Mouse (Mus musculus) spleen, adult 2 months (tissue): ENCODE data around the gene Cirbp. TPM values are rescaled to one million over a fixed set of nuclear protein-coding genes. Genes with fewer than 3 reads are reported as not detected.
A peak's percentile ranks its signal among the peaks of the same experiment; 100 is the strongest.

Experiments used
- DNase-seq, 2 experiments: peaks; one replicate each; pipeline versions ENCODE4 v3.0.0 to v3.0.0-alpha.2; 2012 to 2021; ENCODE audit warnings: low spot score in 2 of 2, low read depth in 1 of 2
- H3K27ac ChIP-seq: fragments of 200-500 bp; 2 replicates; pipeline ENCODE4 v1.5.1; 2012; ENCODE audit warnings: low read length, inconsistent platforms; ENCODE audit not compliant: insufficient read depth
- H3K27me3 ChIP-seq: fragments of 200-500 bp; 2 replicates; pipeline ENCODE4 v1.6.1; 2012; ENCODE audit warnings: mild to moderate bottlenecking, moderate library complexity, low read length, inconsistent platforms; ENCODE audit not compliant: control insufficient read depth, insufficient read depth
- H3K36me3 ChIP-seq: fragments of 200-500 bp; 2 replicates; pipeline ENCODE4 v1.6.1; 2012; ENCODE audit warnings: mild to moderate bottlenecking, low read length, inconsistent platforms; ENCODE audit not compliant: control insufficient read depth, insufficient read depth
- H3K4me1 ChIP-seq: fragments of 200-500 bp; 2 replicates; pipeline ENCODE4 v1.6.1; 2011; ENCODE audit warnings: inconsistent platforms; ENCODE audit not compliant: control insufficient read depth, insufficient read depth, insufficient read length
- H3K4me3 ChIP-seq: fragments of 200-500 bp; 2 replicates; pipeline ENCODE4 v1.5.1; 2011; ENCODE audit warnings: mild to moderate bottlenecking, inconsistent platforms; ENCODE audit not compliant: insufficient read depth, insufficient read length; ENCODE audit errors: extremely low read depth
- CTCF ChIP-seq: fragments of 200-500 bp; IDR thresholded peaks from 2 replicates; pipeline ENCODE4 v1.5.1; 2011; ENCODE audit warnings: mild to moderate bottlenecking, inconsistent platforms; ENCODE audit not compliant: insufficient read depth, insufficient read length, insufficient replicate concordance; ENCODE audit errors: extremely low read depth
- POLR2A ChIP-seq: fragments of 200-500 bp; IDR thresholded peaks from 2 replicates; pipeline ENCODE4 v1.6.1; 2011; ENCODE audit warnings: low read depth, low read length, inconsistent platforms
- WGBS: fragments of 180-500 bp; shearing (Covaris S2); methylation state at CpG from one replicate; pipeline ENCODE4 v1.1.7; 2018; 5-methylcytosine and 5-hydroxymethylcytosine counted together
- polyA plus RNA-seq: library from polyadenylated mRNA; depleted of rRNA; stranded (reverse); fragments of >200 nt; gene quantifications from 2 replicates; pipeline ENCODE4 v1.2.3, GENCODE M21; 2012

Cirbp gene
- polyA plus RNA-seq, 1 experiment: 144 TPM

GRCm38 (mm10) chr10:80146568-80147011 is 19.2 kb upstream of the Cirbp start:
- Histone ChIP-seq H3K27ac (peak overlapping the region; percentile 0; the same call in 1 of the 2 replicates), H3K27me3 (no peaks in the 10 kb centered on the region), H3K4me3 (no peak overlapping the region), H3K36me3 (peaks cover 19% of the 10 kb centered on the region), H3K4me1 (peaks cover 12% of the 10 kb centered on the region)
- no peak for TF ChIP-seq CTCF
- TF ChIP-seq POLR2A: no peak
- DNase-seq: no peak
- 95% methylated on average over 4 of the region's 4 CpGs for WGBS

GRCm38 (mm10) chr10:80147146-80147718 is 18.6 kb upstream of the Cirbp start:
- no peak overlapping the region for H3K4me3 ChIP-seq
- TF ChIP-seq CTCF (no peak), POLR2A (no peak)
- peaks cover 23% of the 10 kb centered on the region for H3K36me3 ChIP-seq
- no peak for DNase-seq
- peak overlapping the region; percentile 94 for H3K27ac ChIP-seq
- H3K27me3 ChIP-seq: no peaks in the 10 kb centered on the region
- peaks cover 14% of the 10 kb centered on the region for H3K4me1 ChIP-seq
- 86% methylated on average over 5 of the region's 5 CpGs for WGBS

GRCm38 (mm10) chr10:80147719-80148601 is 17.8 kb upstream of the Cirbp start, which contains the start of gene Midn:
Gene Midn (plus strand): TSS chr10:80148272.
- Histone ChIP-seq H3K36me3 (peaks cover 24% of the 10 kb centered on the region), H3K4me3 (peak within 1 kb of the TSS; percentile 82), H3K27ac (peak within 1 kb of the TSS; percentile 94), H3K4me1 (peaks cover 17% of the 10 kb centered on the region), H3K27me3 (no peaks in the 10 kb centered on the region)
- WGBS: 1% methylated on average over 38 of the region's 42 CpGs
- TF ChIP-seq CTCF (no peak), POLR2A (peak; percentile 56; the same call in 1 of the 2 replicates)
- DNase-seq: no peak

GRCm38 (mm10) chr10:80148610-80149290 is 17.0 kb upstream of the Cirbp start:
- Histone ChIP-seq H3K4me1 (peaks cover 20% of the 10 kb centered on the region), H3K4me3 (peak overlapping the region; percentile 82), H3K27me3 (no peaks in the 10 kb centered on the region), H3K27ac (peak overlapping the region; percentile 94), H3K36me3 (peaks cover 30% of the 10 kb centered on the region)
- WGBS: 1% methylated on average over 57 of the region's 57 CpGs
- DNase-seq: peak; percentile 79 to 89
- no peak for TF ChIP-seq POLR2A
- TF ChIP-seq CTCF: peak; percentile 71

GRCm38 (mm10) chr10:80149291-80150225 is 16.2 kb upstream of the Cirbp start:
- peaks cover 32% of the 10 kb centered on the region for H3K36me3 ChIP-seq
- WGBS: under 1% methylated on average over 88 of the region's 88 CpGs
- no peaks in the 10 kb centered on the region for H3K27me3 ChIP-seq
- H3K27ac ChIP-seq: peak overlapping the region; percentile 96
- peaks cover 20% of the 10 kb centered on the region for H3K4me1 ChIP-seq
- peak; percentile 95 to 96 for DNase-seq
- TF ChIP-seq POLR2A: peak; percentile 79
- no peak for TF ChIP-seq CTCF
- H3K4me3 ChIP-seq: peak overlapping the region; percentile 82

GRCm38 (mm10) chr10:80150226-80151210 is 15.3 kb upstream of the Cirbp start:
- 2% methylated on average over 54 of the region's 71 CpGs for WGBS
- Histone ChIP-seq H3K4me1 (peaks cover 24% of the 10 kb centered on the region), H3K36me3 (peaks cover 37% of the 10 kb centered on the region), H3K4me3 (peak overlapping the region; percentile 77), H3K27ac (peak overlapping the region; percentile 96), H3K27me3 (no peaks in the 10 kb centered on the region)
- DNase-seq: peak in 1 of 2 experiments; percentile 71
- peak; percentile 52 for TF ChIP-seq POLR2A
- no peak for TF ChIP-seq CTCF
